Mouse (Mus musculus): ENCODE measurements around the gene Ankib1. TPM values are rescaled to one million over a fixed set of nuclear protein-coding genes. Genes with fewer than 3 reads are reported as not detected.

Ankib1 gene
- total and polyA plus RNA-seq, 3 experiments = 14.5 to 19.5 TPM; not detected in 1

GRCm38 (mm10) chr5:3666585-3666984 lies 136.1 kb downstream of the Ankib1 start:
- no peaks in the 10 kb centered on the region for H3K9me3 ChIP-seq (replicated peaks; ENCODE audit: insufficient read depth, low read length)
- no peaks in the 10 kb centered on the region for H3K79me2 ChIP-seq (ENCODE audit: control insufficient read depth, insufficient read depth, low read length, poor library complexity)
- no peak for TF ChIP-seq CHD2 (IDR thresholded peaks at IDR 0.05; ENCODE audit: low read length)
- TF ChIP-seq ZNF384 (IDR thresholded peaks at IDR 0.05; ENCODE audit: low read depth, low read length) = no peak
- no peak for TF ChIP-seq MAX (IDR thresholded peaks at IDR 0.05; ENCODE audit: low read length)
- no peak for TF ChIP-seq SIN3A (IDR thresholded peaks at IDR 0.05; ENCODE audit: low read length)
- TF ChIP-seq ETS1 (IDR thresholded peaks at IDR 0.05; ENCODE audit: low read depth, low read length) = no peak
- TF ChIP-seq POLR2AphosphoS5 (IDR thresholded peaks at IDR 0.05; ENCODE audit: borderline replicate concordance, low read depth, low read length) = no peak
- no peak for TF ChIP-seq TAL1 (IDR thresholded peaks at IDR 0.05; ENCODE audit: low read length)
- no peak for TF ChIP-seq RAD21 (IDR thresholded peaks at IDR 0.05; ENCODE audit: low read depth, low read length)
- no peak for TF ChIP-seq KAT2A (conservative IDR thresholded peaks at IDR 0.05; ENCODE audit: low read depth, low read length)
- no peak for TF ChIP-seq RCOR1 (IDR thresholded peaks at IDR 0.05; ENCODE audit: low read depth, low read length)
- no peak for TF ChIP-seq MXI1 (IDR thresholded peaks at IDR 0.05; ENCODE audit: low read depth, low read length)
- TF ChIP-seq JUND (IDR thresholded peaks at IDR 0.05; ENCODE audit: low read depth, low read length) = no peak
- TF ChIP-seq TBP (IDR thresholded peaks at IDR 0.05; ENCODE audit: low read depth, low read length) = no peak
- no peak for TF ChIP-seq USF2 (IDR thresholded peaks at IDR 0.05; ENCODE audit: borderline replicate concordance in 1 of 2, insufficient read depth in 1 of 2, low read depth in 1 of 2, low read length in 2 of 2)
- no peak for TF ChIP-seq GATA1 (IDR thresholded peaks at IDR 0.05; ENCODE audit: low read depth, low read length)
- no peak for TF ChIP-seq POLR2A (IDR thresholded peaks at IDR 0.05; ENCODE audit: control insufficient read depth in 1 of 2, insufficient read depth in 1 of 2, low read depth in 1 of 2, low read length in 2 of 2, poor library complexity in 1 of 2)
- no peak for TF ChIP-seq E2F4 (IDR thresholded peaks at IDR 0.05; ENCODE audit: borderline replicate concordance, low read depth, low read length)
- no peak for TF ChIP-seq CTCF (IDR thresholded peaks at IDR 0.05 in 2 of 3, conservative IDR thresholded peaks at IDR 0.05 in 1 of 3; ENCODE audit: control insufficient read depth in 1 of 3, insufficient read depth in 1 of 3, low read depth in 2 of 3, low read length in 3 of 3, poor library complexity in 1 of 3, severe bottlenecking in 1 of 3)
- H3K4me1 ChIP-seq (ENCODE audit: control insufficient read depth in 1 of 2, insufficient read depth in 2 of 2, low read length in 2 of 2) = peaks cover 9 to 17% of the 10 kb centered on the region in 2 experiments
- H3K4me3 ChIP-seq (ENCODE audit: control insufficient read depth in 1 of 2, insufficient read depth in 1 of 2, low read depth in 2 of 2, low read length in 2 of 2) = no peak overlapping the region
- no peak overlapping the region for H3K9ac ChIP-seq (ENCODE audit: control insufficient read depth, low read depth, low read length, poor library complexity, severe bottlenecking)
- no peak overlapping the region for H3K27ac ChIP-seq (ENCODE audit: control insufficient read depth, low read depth, low read length)
- no peaks in the 10 kb centered on the region for H3K27me3 ChIP-seq (ENCODE audit: control insufficient read depth in 1 of 2, insufficient read depth in 2 of 2, low read length in 2 of 2)
- peaks cover 0 to 12% of the 10 kb centered on the region in 2 experiments; a peak in 2 of 4 replicates for H3K36me3 ChIP-seq (ENCODE audit: control insufficient read depth in 1 of 2, insufficient read depth in 2 of 2, low read length in 2 of 2)
- DNase-seq (ENCODE audit: low read depth, low spot score) = no peak

- no peak for DNase-seq (ENCODE audit: low read depth, low spot score)
- H3K4me3 ChIP-seq (ENCODE audit: control insufficient read depth in 1 of 2, insufficient read depth in 1 of 2, low read depth in 2 of 2, low read length in 2 of 2) = no peak overlapping the region
- no peaks in the 10 kb centered on the region for H3K79me2 ChIP-seq (ENCODE audit: control insufficient read depth, insufficient read depth, low read length, poor library complexity)
Observed at GRCm38 (mm10) chr5:3665225-3665624, 137.5 kb downstream of the Ankib1 start.

More at GRCm38 (mm10) chr5:3665225-3665624, 137.5 kb downstream of the Ankib1 start:
- Histone ChIP-seq H3K4me1 (ENCODE audit: control insufficient read depth in 1 of 2, insufficient read depth in 2 of 2, low read length in 2 of 2) (peaks cover 2 to 11% of the 10 kb centered on the region in 2 experiments; a peak in 3 of 4 replicates), H3K9ac (ENCODE audit: control insufficient read depth, low read depth, low read length, poor library complexity, severe bottlenecking) (no peak overlapping the region), H3K27me3 (ENCODE audit: control insufficient read depth in 1 of 2, insufficient read depth in 2 of 2, low read length in 2 of 2) (no peaks in the 10 kb centered on the region), H3K36me3 (ENCODE audit: control insufficient read depth in 1 of 2, insufficient read depth in 2 of 2, low read length in 2 of 2) (peaks cover 0 to 8% of the 10 kb centered on the region in 2 experiments; a peak in 2 of 4 replicates), H3K9me3 (replicated peaks; ENCODE audit: insufficient read depth, low read length) (no peaks in the 10 kb centered on the region), H3K27ac (ENCODE audit: control insufficient read depth, low read depth, low read length) (no peak overlapping the region)
- TF ChIP-seq RAD21 (IDR thresholded peaks at IDR 0.05; ENCODE audit: low read depth, low read length) (no peak), ZNF384 (IDR thresholded peaks at IDR 0.05; ENCODE audit: low read depth, low read length) (no peak), MAX (IDR thresholded peaks at IDR 0.05; ENCODE audit: low read length) (no peak), MYC (IDR thresholded peaks at IDR 0.05; ENCODE audit: low read depth, low read length) (no peak), NELFE (IDR thresholded peaks at IDR 0.05; ENCODE audit: low read depth, low read length) (no peak), MAZ (IDR thresholded peaks at IDR 0.05; ENCODE audit: low read depth, low read length) (no peak), HCFC1 (IDR thresholded peaks at IDR 0.05; ENCODE audit: low read depth, low read length) (no peak), CTCF (IDR thresholded peaks at IDR 0.05 in 2 of 3, conservative IDR thresholded peaks at IDR 0.05 in 1 of 3; ENCODE audit: control insufficient read depth in 1 of 3, insufficient read depth in 1 of 3, low read depth in 2 of 3, low read length in 3 of 3, poor library complexity in 1 of 3, severe bottlenecking in 1 of 3) (no peak), GABPA (IDR thresholded peaks at IDR 0.05; ENCODE audit: low read depth, low read length) (no peak), POLR2AphosphoS5 (IDR thresholded peaks at IDR 0.05; ENCODE audit: borderline replicate concordance, low read depth, low read length) (no peak), SIN3A (IDR thresholded peaks at IDR 0.05; ENCODE audit: low read length) (no peak), POLR2AphosphoS2 (IDR thresholded peaks at IDR 0.05; ENCODE audit: low read length) (no peak)
